Comparison of ENCODE assay signal across 8 mouse cellular contexts in the genomic region with DNA sequence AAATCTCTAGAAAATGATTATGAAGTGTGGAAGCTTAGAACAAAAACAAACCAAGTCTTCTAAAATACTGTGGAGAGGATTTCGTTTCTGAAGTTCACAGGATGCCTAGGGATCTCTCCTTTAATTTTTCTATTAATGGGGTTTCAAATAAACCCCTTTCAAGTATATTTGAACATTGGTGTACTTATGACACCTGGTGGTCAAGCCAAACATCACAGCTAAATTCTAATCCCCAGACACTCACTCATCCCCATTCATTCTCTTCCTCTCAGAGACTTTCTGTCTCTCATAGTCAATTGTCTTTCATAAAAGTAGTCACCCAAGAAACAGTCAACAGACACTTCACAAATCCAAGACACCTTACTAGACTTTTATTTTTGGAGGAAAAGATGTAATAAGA. TPM values are rescaled to one million over a fixed set of nuclear protein-coding genes. Genes with fewer than 3 reads are reported as not detected.
DNase-seq lines count a peak whose midpoint lies in the region; ATAC-seq and TF ChIP-seq lines count a peak whose summit lies in the region.

No protein-coding gene starts in this region.

- peak; percentile 67 for TF ChIP-seq CTCF in stomach, postnatal 0 days (IDR thresholded peaks at IDR 0.05; ENCODE audit: low read depth)

- no peak overlapping the region for H3K4me3 ChIP-seq in stomach, postnatal 0 days (ENCODE audit: low read depth, low read length)

- peak; percentile 2 to 28 for DNase-seq in heart, postnatal 14 days
- DNase-seq in heart, adult 11 months: no peak
- DNase-seq in ovary, postnatal 14 days (ENCODE audit: low spot score): peak; percentile 18
- DNase-seq in ovary, postnatal 36 days (ENCODE audit: low spot score): no peak
- DNase-seq in ZHBTc4 (ENCODE audit: low read depth, low spot score): peak; percentile 12
- DNase-seq in stomach, postnatal 0 days (ENCODE audit: low spot score): no peak
- no peak for DNase-seq in adrenal gland, postnatal 14 days
- DNase-seq in cerebellum, adult 11 months: no peak

- intact Hi-C loops in heart, postnatal 14 days (cut with DNase I): loop anchor here (1.0 to 10.0 kb wide), 4 partner anchors 151 to 374 kb away; no protein-coding TSS in a partner anchor

- no peak overlapping the region for H3K27ac ChIP-seq in stomach, postnatal 0 days (replicated peaks)

- no peak overlapping the region for H3K4me2 ChIP-seq in stomach, postnatal 0 days (replicated peaks; ENCODE audit: low read depth)

- H3K27me3 ChIP-seq in stomach, postnatal 0 days (ENCODE audit: control insufficient read depth, insufficient read depth, low read length): no peaks in the 10 kb centered on the region

- WGBS in stomach, postnatal 0 days: 7% methylated on average over 1 of the region's 1 CpGs

- no peaks in the 10 kb centered on the region for H3K9me3 ChIP-seq in stomach, postnatal 0 days (ENCODE audit: control insufficient read depth, low read length)

- H3K4me1 ChIP-seq in stomach, postnatal 0 days (replicated peaks; ENCODE audit: control insufficient read depth, insufficient read depth): no peaks in the 10 kb centered on the region

- no peak overlapping the region for H3K9ac ChIP-seq in stomach, postnatal 0 days (ENCODE audit: low read length)

- ATAC-seq in stomach, postnatal 0 days (ENCODE audit: low FRiP score, low TSS enrichment): no peak

- H3K36me3 ChIP-seq in stomach, postnatal 0 days (ENCODE audit: control insufficient read depth, insufficient read depth, low read length): no peaks in the 10 kb centered on the region

- no peak for TF ChIP-seq EP300 in stomach, postnatal 0 days (optimal IDR thresholded peaks at IDR 0.05)

RNA-seq across cellular contexts. Expression of gene P2ry10b, which starts 19.6 kb away (rescaled TPM):
- total RNA-seq in heart, postnatal 14 days (2021): 1 to 10 TPM; 2.9 to 4.1 TPM
- 0.44 and 0.45 TPM in 2 replicates for polyA plus RNA-seq in stomach, postnatal 0 days (2015; fragmentation: Nextera tagmentation; extraction: Ambion mirVana)
- 1.4 and 2.5 TPM in 2 replicates for total RNA-seq in adrenal gland, postnatal 14 days (2021)

Comparison
In these comparisons a context has a peak if more than half of its experiments do, and no peak if none do; other contexts are left out.
1. DNase-seq: peak in heart, postnatal 14 days (2 of 2), ovary, postnatal 14 days (single experiment) and ZHBTc4 (single experiment); none in heart, adult 11 months (single experiment), ovary, postnatal 36 days (single experiment), stomach, postnatal 0 days (single experiment), adrenal gland, postnatal 14 days (single experiment) and cerebellum, adult 11 months (single experiment).